Mouse (Mus musculus) midbrain, embryonic 15.5 days (tissue): ENCODE results near the gene Tex50. TPM values are rescaled to one million over a fixed set of nuclear protein-coding genes. Genes with fewer than 3 reads are reported as not detected.
A peak's percentile ranks its signal among the peaks of the same experiment; 100 is the strongest.
"Not testable (repeated sequence)": the region's sequence is repeated elsewhere in the genome, so short reads cannot be mapped to it uniquely, and the experiment has no call there.

Source experiments
- ATAC-seq: fragments of 200-750 bp; cut with Nextera tagmentation; replicated peaks from 2 replicates; pipeline ENCODE4 v1.8.0; 2017; ENCODE audit warnings: moderate TSS enrichment
- H3K27ac ChIP-seq: fragments of 300-500 bp; sonication (generic); 2 replicates; pipeline ENCODE4 v1.5.1; 2015; ENCODE audit warnings: mild to moderate bottlenecking, inconsistent platforms
- H3K27me3 ChIP-seq: fragments of 300-500 bp; sonication (generic); replicated peaks from 2 replicates; pipeline ENCODE4 v1.6.1; 2015; ENCODE audit warnings: inconsistent platforms
- H3K36me3 ChIP-seq: fragments of 300-500 bp; sonication (generic); replicated peaks from 2 replicates; pipeline ENCODE4 v1.6.1; 2015; ENCODE audit warnings: inconsistent platforms
- H3K4me1 ChIP-seq: fragments of 300-500 bp; sonication (generic); 2 replicates; pipeline ENCODE4 v1.6.1; 2015; ENCODE audit warnings: inconsistent platforms
- H3K4me2 ChIP-seq: fragments of 300-500 bp; sonication (generic); 2 replicates; pipeline ENCODE4 v1.6.1; 2015; ENCODE audit warnings: inconsistent platforms, mild to moderate bottlenecking, moderate library complexity
- H3K4me3 ChIP-seq: fragments of 300-500 bp; sonication (generic); 2 replicates; pipeline ENCODE4 v1.5.1; 2015; ENCODE audit warnings: mild to moderate bottlenecking, inconsistent platforms
- H3K9ac ChIP-seq: fragments of 300-500 bp; sonication (generic); 2 replicates; pipeline ENCODE4 v1.6.1; 2015; ENCODE audit warnings: mild to moderate bottlenecking, inconsistent platforms
- H3K9me3 ChIP-seq: fragments of 300-500 bp; sonication (generic); 2 replicates; pipeline ENCODE4 v1.6.1; 2016; ENCODE audit warnings: inconsistent platforms
- WGBS: fragments of 180-500 bp; shearing (Covaris S2); methylation state at CpG from one replicate; pipeline ENCODE4 v1.1.7; 2015; ENCODE audit warnings: mixed read lengths; 5-methylcytosine and 5-hydroxymethylcytosine counted together
- polyA plus RNA-seq: library from polyadenylated mRNA; unstranded; fragments of >200 nt; fragmentation: Nextera tagmentation; extraction: Ambion mirVana; gene quantifications from 2 replicates; pipeline ENCODE4 v1.2.1, GENCODE M21; 2015

Tex50 gene
- polyA plus RNA-seq, 1 experiment from 2014 or later = 1.3 TPM

- ATAC-seq = no peak
- WGBS = 74% methylated on average over 6 of the region's 6 CpGs
- no peaks in the 10 kb centered on the region for H3K4me1 ChIP-seq
- H3K27me3 ChIP-seq = no peaks in the 10 kb centered on the region
- H3K4me3 ChIP-seq = no peak overlapping the region
- no peaks in the 10 kb centered on the region for H3K36me3 ChIP-seq
- H3K4me2 ChIP-seq = no peak overlapping the region
- H3K9me3 ChIP-seq = no peaks in the 10 kb centered on the region
- no peak overlapping the region for H3K9ac ChIP-seq
- H3K27ac ChIP-seq = no peak overlapping the region
Observed at GRCm38 (mm10) chr1:161151098-161151497, 8.0 kb downstream of the Tex50 start.

GRCm38 (mm10) chr1:161147888-161148287, 11.2 kb downstream of the Tex50 start:
- Histone ChIP-seq H3K4me3 (no peak overlapping the region), H3K36me3 (no peaks in the 10 kb centered on the region), H3K9me3 (no peaks in the 10 kb centered on the region), H3K4me2 (no peak overlapping the region), H3K27ac (no peak overlapping the region), H3K27me3 (no peaks in the 10 kb centered on the region), H3K4me1 (peaks cover 3% of the 10 kb centered on the region; the same call in 1 of the 2 replicates), H3K9ac (no peak overlapping the region)
- ATAC-seq = no peak
- WGBS = 75% methylated on average over 2 of the region's 2 CpGs

GRCm38 (mm10) chr1:161145611-161146010, 13.5 kb downstream of the Tex50 start:
- not testable (repeated sequence) for H3K9me3 ChIP-seq, H3K27ac ChIP-seq, H3K27me3 ChIP-seq, H3K4me3 ChIP-seq, H3K36me3 ChIP-seq, H3K4me2 ChIP-seq, ATAC-seq, H3K9ac ChIP-seq, H3K4me1 ChIP-seq
- WGBS = 84% methylated on average over 8 of the region's 8 CpGs

- H3K27me3 ChIP-seq = no peaks in the 10 kb centered on the region
Observed at GRCm38 (mm10) chr1:161143216-161143615, 15.9 kb downstream of the Tex50 start.

GRCm38 (mm10) chr1:161142531-161143159, 16.5 kb downstream of the Tex50 start, which contains the start of gene Ankrd45:
Gene Ankrd45 (plus strand): TSS chr1:161142691.
- Histone ChIP-seq H3K27me3 (no peaks in the 10 kb centered on the region), H3K4me1 (peaks cover 3% of the 10 kb centered on the region; the same call in 1 of the 2 replicates), H3K4me3 (peak within 1 kb of the TSS; percentile 44), H3K36me3 (no peaks in the 10 kb centered on the region), H3K9ac (peak within 1 kb of the TSS; percentile 51), H3K4me2 (peak within 1 kb of the TSS; percentile 60), H3K9me3 (no peaks in the 10 kb centered on the region), H3K27ac (peak within 1 kb of the TSS; percentile 55)
- peak; percentile 98 for ATAC-seq
- WGBS = 4% methylated on average over 33 of the region's 33 CpGs

More at GRCm38 (mm10) chr1:161143216-161143615, 15.9 kb downstream of the Tex50 start:
- 86% methylated on average over 7 of the region's 7 CpGs for WGBS
- peak; percentile 57; the same call in 1 of the 2 replicates for ATAC-seq
- Histone ChIP-seq H3K4me1 (peaks cover 3% of the 10 kb centered on the region; the same call in 1 of the 2 replicates), H3K4me2 (peak overlapping the region; percentile 60), H3K9me3 (no peaks in the 10 kb centered on the region), H3K4me3 (peak overlapping the region; percentile 44), H3K9ac (no peak overlapping the region), H3K27ac (no peak overlapping the region), H3K36me3 (no peaks in the 10 kb centered on the region)

- H3K4me3 ChIP-seq = no peak overlapping the region
- WGBS = 82% methylated on average over 9 of the region's 9 CpGs
- no peak overlapping the region for H3K9ac ChIP-seq
- H3K4me1 ChIP-seq = peaks cover 3% of the 10 kb centered on the region; the same call in 1 of the 2 replicates
- no peaks in the 10 kb centered on the region for H3K36me3 ChIP-seq
- H3K9me3 ChIP-seq = no peaks in the 10 kb centered on the region
- no peak overlapping the region for H3K4me2 ChIP-seq
- H3K27me3 ChIP-seq = 0 out of 2 replicates have a peak, but pooled peaks cover 2% of the 10 kb centered on the region
- no peak for ATAC-seq
- no peak overlapping the region for H3K27ac ChIP-seq
Observed at GRCm38 (mm10) chr1:161140026-161140762, 18.9 kb downstream of the Tex50 start.

- 0 out of 2 replicates have a peak, but pooled peaks cover 2% of the 10 kb centered on the region for H3K27me3 ChIP-seq
- H3K4me1 ChIP-seq = peaks cover 3% of the 10 kb centered on the region; the same call in 1 of the 2 replicates
- 84% methylated on average over 2 of the region's 2 CpGs for WGBS
- H3K9ac ChIP-seq = no peak overlapping the region
- ATAC-seq = no peak
- no peaks in the 10 kb centered on the region for H3K9me3 ChIP-seq
- H3K36me3 ChIP-seq = no peaks in the 10 kb centered on the region
- no peak overlapping the region for H3K4me3 ChIP-seq
- H3K4me2 ChIP-seq = no peak overlapping the region
- no peak overlapping the region for H3K27ac ChIP-seq
Observed at GRCm38 (mm10) chr1:161139496-161139895, 19.6 kb downstream of the Tex50 start.

- H3K4me3 ChIP-seq = peak within 1 kb of the TSS; percentile 93
- H3K4me2 ChIP-seq = peak within 1 kb of the TSS; percentile 74
- ATAC-seq = peak; percentile 99
- H3K27ac ChIP-seq = peak within 1 kb of the TSS; percentile 83
- 2% methylated on average over 41 of the region's 41 CpGs for WGBS
- H3K9ac ChIP-seq = peak within 1 kb of the TSS; percentile 91
- peaks cover 18% of the 10 kb centered on the region for H3K4me1 ChIP-seq
- no peaks in the 10 kb centered on the region for H3K9me3 ChIP-seq
- H3K36me3 ChIP-seq = no peaks in the 10 kb centered on the region
- H3K27me3 ChIP-seq = 0 out of 2 replicates have a peak, but pooled peaks cover 7% of the 10 kb centered on the region
Observed at GRCm38 (mm10) chr1:161130726-161131664, 28.1 kb downstream of the Tex50 start, which contains the start of gene Klhl20. Gene Klhl20 (minus strand): TSS chr1:161131511.

- H3K9me3 ChIP-seq = no peaks in the 10 kb centered on the region
- H3K27ac ChIP-seq = no peak overlapping the region
- ATAC-seq = no peak
- no peak overlapping the region for H3K4me3 ChIP-seq
- H3K4me2 ChIP-seq = no peak overlapping the region
- H3K9ac ChIP-seq = no peak overlapping the region
- H3K4me1 ChIP-seq = peaks cover 18% of the 10 kb centered on the region
- 92% methylated on average over 1 of the region's 1 CpGs for WGBS
- H3K27me3 ChIP-seq = no peaks in the 10 kb centered on the region
- H3K36me3 ChIP-seq = no peaks in the 10 kb centered on the region
Observed at GRCm38 (mm10) chr1:161126461-161126860, 32.7 kb downstream of the Tex50 start.

GRCm38 (mm10) chr1:161122661-161123418, 36.3 kb downstream of the Tex50 start:
- ATAC-seq = no peak
- Histone ChIP-seq H3K9me3 (no peaks in the 10 kb centered on the region), H3K27me3 (no peaks in the 10 kb centered on the region)

GRCm38 (mm10) chr1:161114591-161114990, 44.5 kb downstream of the Tex50 start:
- H3K4me1 ChIP-seq = no peaks in the 10 kb centered on the region
- H3K27ac ChIP-seq = no peak overlapping the region
- no peaks in the 10 kb centered on the region for H3K9me3 ChIP-seq
- no peak for ATAC-seq
- peaks cover 3% of the 10 kb centered on the region; the same call in 1 of the 2 replicates for H3K36me3 ChIP-seq
- H3K4me2 ChIP-seq = no peak overlapping the region
- no peak overlapping the region for H3K9ac ChIP-seq
- no peak overlapping the region for H3K4me3 ChIP-seq
- no peaks in the 10 kb centered on the region for H3K27me3 ChIP-seq

More at GRCm38 (mm10) chr1:161122661-161123418, 36.3 kb downstream of the Tex50 start:
- no peak overlapping the region for H3K4me3 ChIP-seq
- no peak overlapping the region for H3K27ac ChIP-seq
- H3K4me2 ChIP-seq = no peak overlapping the region
- peaks cover 2% of the 10 kb centered on the region; the same call in 1 of the 2 replicates for H3K4me1 ChIP-seq
- no peak overlapping the region for H3K9ac ChIP-seq
- no peaks in the 10 kb centered on the region for H3K36me3 ChIP-seq
- 91% methylated on average over 10 of the region's 10 CpGs for WGBS
